Mouse (Mus musculus) heart, adult 2 months (tissue): ENCODE results near the gene Tbl3.

ENCODE experiments used
- CTCF ChIP-seq: fragments of 200-600 bp; IDR thresholded peaks from 2 replicates; pipeline ENCODE4 v1.8.1; 2022; ENCODE audit warnings: antibody characterized with exemption, mild to moderate bottlenecking, moderate library complexity
- EP300 ChIP-seq: fragments of 200-500 bp; IDR thresholded peaks from 2 replicates; pipeline ENCODE4 v1.6.1; 2011; ENCODE audit warnings: low read depth, low read length, control low read depth; ENCODE audit not compliant: insufficient read depth

- no peak for TF ChIP-seq CTCF
- TF ChIP-seq EP300, result no peak
Measured at GRCm38 (mm10) chr17:24686514-24686913, 20.9 kb downstream of the Tbl3 start.
